In the genomic region with DNA sequence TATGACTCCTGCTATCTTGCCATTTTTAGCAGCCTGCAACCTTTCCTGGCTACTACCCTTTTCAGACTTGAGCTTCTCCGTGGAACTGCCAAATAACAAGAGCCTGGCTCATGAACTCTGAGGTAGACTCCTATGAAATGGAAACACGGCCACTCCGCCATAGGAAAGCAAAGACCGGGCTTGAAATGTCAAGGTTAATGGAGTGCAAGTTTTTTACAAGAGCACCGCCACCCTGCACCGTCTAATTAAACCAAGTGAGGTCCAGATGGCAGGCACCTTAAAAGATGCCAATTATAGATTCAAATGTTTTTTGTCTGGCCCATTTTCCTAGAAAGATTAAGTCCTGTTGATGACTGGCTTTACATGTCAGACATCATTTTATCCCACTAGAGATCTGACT, we compare ENCODE assay signal across 23 mouse cellular contexts.
DNase-seq lines count a peak whose midpoint lies in the region; ATAC-seq and TF ChIP-seq lines count a peak whose summit lies in the region.
"Had no signal": no experiment of that assay in that cellular context is flagged by ENCODE, and none has a peak within 500 bp of the region (broad histone marks: within the 10 kb centered on the region; RNA-seq: fewer than 3 reads in every experiment).

No protein-coding gene starts in this region.

- H3K27me3 ChIP-seq in hindbrain, postnatal 0 days (ENCODE audit: insufficient read depth, low read length) = no peaks in the 10 kb centered on the region
- no peaks in the 10 kb centered on the region for H3K27me3 ChIP-seq in hindbrain, embryonic 10.5 days (ENCODE audit: insufficient read depth, poor library complexity, severe bottlenecking)
- H3K27me3 ChIP-seq in limb, embryonic 10.5 days (ENCODE audit: low read depth, poor library complexity, severe bottlenecking) = no peaks in the 10 kb centered on the region
- no peaks in the 10 kb centered on the region for H3K27me3 ChIP-seq in limb, embryonic 15.5 days
- H3K27me3 ChIP-seq: forebrain, embryonic 15.5 days; heart, embryonic 15.5 days had no signal

- H3K4me1 ChIP-seq in hindbrain, postnatal 0 days (ENCODE audit: insufficient read depth, low read length) = no peaks in the 10 kb centered on the region
- peaks cover 9% of the 10 kb centered on the region; the same call in 1 of the 2 replicates for H3K4me1 ChIP-seq in hindbrain, embryonic 10.5 days (replicated peaks)
- H3K4me1 ChIP-seq in limb, embryonic 10.5 days = peaks cover 44% of the 10 kb centered on the region
- H3K4me1 ChIP-seq in limb, embryonic 15.5 days = no peaks in the 10 kb centered on the region; the same call in 1 of the 2 replicates
- H3K4me1 ChIP-seq: heart, embryonic 15.5 days had no signal

- H3K36me3 ChIP-seq in hindbrain, postnatal 0 days (ENCODE audit: insufficient read depth, low read length) = no peaks in the 10 kb centered on the region
- H3K36me3 ChIP-seq in hindbrain, embryonic 10.5 days = no peaks in the 10 kb centered on the region
- H3K36me3 ChIP-seq in limb, embryonic 10.5 days = no peaks in the 10 kb centered on the region
- no peaks in the 10 kb centered on the region for H3K36me3 ChIP-seq in limb, embryonic 15.5 days
- H3K36me3 ChIP-seq: embryonic facial prominence, embryonic 10.5 days; forebrain, embryonic 15.5 days; G1E; heart, embryonic 15.5 days had no signal

- no peak for ATAC-seq in hindbrain, postnatal 0 days
- ATAC-seq in limb, embryonic 15.5 days (ENCODE audit: insufficient number of reproducible peaks, low FRiP score, low TSS enrichment, low read depth) = no peak
- ATAC-seq: CD4-positive, CD25-positive, alpha-beta regulatory T cell, adult 4 months; forebrain, embryonic 15.5 days; inflammation-experienced regulatory T-cells, adult 6 months had no signal

- no peak for TF ChIP-seq CTCF in hindbrain, postnatal 0 days (IDR thresholded peaks at IDR 0.05; ENCODE audit: low read depth)

- no peak overlapping the region for H3K27ac ChIP-seq in hindbrain, postnatal 0 days
- H3K27ac ChIP-seq in hindbrain, embryonic 10.5 days = no peak overlapping the region
- peak overlapping the region; percentile 76 for H3K27ac ChIP-seq in limb, embryonic 10.5 days
- H3K27ac ChIP-seq in limb, embryonic 15.5 days = 0 out of 2 replicates have a peak overlapping the region, but pooled peaks have one; percentile 17
- H3K27ac ChIP-seq: embryonic facial prominence, embryonic 10.5 days; forebrain, embryonic 15.5 days; heart, adult 2 months; heart, embryonic 15.5 days; hindbrain, embryonic 14.5 days had no signal

- H3K9me3 ChIP-seq in hindbrain, postnatal 0 days (ENCODE audit: low read length) = no peaks in the 10 kb centered on the region
- no peaks in the 10 kb centered on the region for H3K9me3 ChIP-seq in hindbrain, embryonic 10.5 days
- H3K9me3 ChIP-seq in limb, embryonic 10.5 days (replicated peaks) = no peaks in the 10 kb centered on the region
- no peaks in the 10 kb centered on the region for H3K9me3 ChIP-seq in limb, embryonic 15.5 days
- H3K9me3 ChIP-seq: embryonic facial prominence, embryonic 10.5 days; forebrain, embryonic 15.5 days; G1E; heart, embryonic 15.5 days had no signal

- no peak overlapping the region for H3K4me2 ChIP-seq in hindbrain, postnatal 0 days (ENCODE audit: low read depth, low read length)
- H3K4me2 ChIP-seq in limb, embryonic 15.5 days = no peak overlapping the region
- H3K4me2 ChIP-seq: forebrain, embryonic 15.5 days; heart, embryonic 11.5 days; heart, embryonic 15.5 days; hindbrain, embryonic 14.5 days had no signal

- DNase-seq in cerebellum, postnatal 10 days = peak; percentile 43 to 61
- DNase-seq in cerebellum, adult 8-10 months = no peak
- DNase-seq in hindbrain, postnatal 0 days (ENCODE audit: low spot score) = peak; percentile 10
- DNase-seq in hindbrain, embryonic 10.5 days (ENCODE audit: low spot score) = no peak
- DNase-seq in limb, embryonic 10.5 days (ENCODE audit: low spot score) = peak; percentile 41
- no peak for DNase-seq in adrenal gland, adult (ENCODE audit: inconsistent age in 2 of 2, low spot score in 1 of 2)
- DNase-seq in thymus, postnatal 10 days (ENCODE audit: low spot score in 2 of 2) = no peak
- DNase-seq: adrenal gland, postnatal 10 days; B cell, adult 2 months; cerebellum, adult 18-20 months; cerebellum, postnatal 25 days; gastrocnemius, postnatal 14 days; heart, adult 2 months; heart, postnatal 14 days had no signal

- no peak overlapping the region for H3K4me3 ChIP-seq in hindbrain, postnatal 0 days (ENCODE audit: low read length)
- no peak overlapping the region for H3K4me3 ChIP-seq in hindbrain, embryonic 10.5 days
- H3K4me3 ChIP-seq in limb, embryonic 10.5 days = no peak overlapping the region
- H3K4me3 ChIP-seq in limb, embryonic 15.5 days = no peak overlapping the region
- H3K4me3 ChIP-seq: embryonic facial prominence, embryonic 10.5 days; forebrain, embryonic 15.5 days; heart, adult 2 months; heart, embryonic 15.5 days had no signal

- 59% methylated on average over 6 of the region's 6 CpGs for WGBS in hindbrain, postnatal 0 days
- 84% methylated on average over 6 of the region's 6 CpGs for WGBS in hindbrain, embryonic 10.5 days
- WGBS in limb, embryonic 10.5 days = 36% methylated on average over 6 of the region's 6 CpGs
- WGBS in limb, embryonic 15.5 days = 35% methylated on average over 6 of the region's 6 CpGs

- no peak overlapping the region for H3K9ac ChIP-seq in hindbrain, postnatal 0 days (replicated peaks; ENCODE audit: low read length)
- no peak overlapping the region for H3K9ac ChIP-seq in limb, embryonic 15.5 days
- H3K9ac ChIP-seq: forebrain, embryonic 15.5 days; heart, embryonic 15.5 days; hindbrain, embryonic 14.5 days had no signal

Comparison
In these comparisons a context has a peak if more than half of its experiments do, and no peak if none do; other contexts are left out.
1. DNase-seq: peak in cerebellum, postnatal 10 days (2 of 2), hindbrain, postnatal 0 days (single experiment) and limb, embryonic 10.5 days (single experiment); none in cerebellum, adult 8-10 months (single experiment), hindbrain, embryonic 10.5 days (single experiment), adrenal gland, adult (0 of 2) and thymus, postnatal 10 days (0 of 2).
2. H3K27ac ChIP-seq: peak in limb, embryonic 10.5 days (single experiment) and limb, embryonic 15.5 days (single experiment); none in hindbrain, postnatal 0 days (single experiment) and hindbrain, embryonic 10.5 days (single experiment).